Mouse (Mus musculus): Measurements from ENCODE around the gene Hspa1l. TPM values are rescaled to one million over a fixed set of nuclear protein-coding genes. Genes with fewer than 3 reads are reported as not detected.
"Not testable (repeated sequence)": the region's sequence is repeated elsewhere in the genome, so short reads cannot be mapped to it uniquely, and the experiment has no call there.

The Hspa1l gene
- polyA plus RNA-seq (2015; fragmentation: Nextera tagmentation; extraction: Ambion mirVana) = 0.49 and 0.81 TPM in 2 replicates

- H3K9ac ChIP-seq = peak within 1 kb of the TSS; percentile 55
- peak within 1 kb of the TSS; percentile 51 for H3K4me3 ChIP-seq
- under 1% methylated on average over 32 of the region's 33 CpGs for WGBS
- H3K36me3 ChIP-seq, H3K27ac ChIP-seq, H3K9me3 ChIP-seq, H3K4me1 ChIP-seq: not testable (repeated sequence)
- ATAC-seq (ENCODE audit: low FRiP score, low read depth) = peak; percentile 93
- H3K27me3 ChIP-seq = peaks cover 35% of the 10 kb centered on the region
- H3K4me2 ChIP-seq (replicated peaks) = peak within 1 kb of the TSS; percentile 81
These were observed at the start of gene Hspa1l, which contains the start of gene Hspa1a for GRCm38 (mm10) chr17:34972069-34972749. TSS of gene Hspa1l (plus strand) at chr17:34972703. TSS of gene Hspa1a (minus strand) at chr17:34972156.

GRCm38 (mm10) chr17:34922939-34923338, 49.6 kb upstream of the Hspa1l start:
- H3K27ac ChIP-seq = no peak overlapping the region
- H3K36me3 ChIP-seq = no peaks in the 10 kb centered on the region
- H3K4me1 ChIP-seq = no peaks in the 10 kb centered on the region
- H3K27me3 ChIP-seq = no peaks in the 10 kb centered on the region
- no peaks in the 10 kb centered on the region for H3K9me3 ChIP-seq
- no peak overlapping the region for H3K4me3 ChIP-seq
- 46% methylated on average over 6 of the region's 6 CpGs for WGBS
- H3K4me2 ChIP-seq (replicated peaks) = no peak overlapping the region
- no peak for ATAC-seq (ENCODE audit: low FRiP score, low read depth)
- H3K9ac ChIP-seq = no peak overlapping the region

GRCm38 (mm10) chr17:34924258-34924657, 48.2 kb upstream of the Hspa1l start:
- no peak overlapping the region for H3K9ac ChIP-seq
- 67% methylated on average over 4 of the region's 5 CpGs for WGBS
- ATAC-seq (ENCODE audit: low FRiP score, low read depth) = no peak
- H3K4me1 ChIP-seq = no peaks in the 10 kb centered on the region
- no peak overlapping the region for H3K4me2 ChIP-seq (replicated peaks)
- no peak overlapping the region for H3K27ac ChIP-seq
- H3K27me3 ChIP-seq = no peaks in the 10 kb centered on the region
- no peaks in the 10 kb centered on the region for H3K36me3 ChIP-seq
- H3K9me3 ChIP-seq = no peaks in the 10 kb centered on the region
- no peak overlapping the region for H3K4me3 ChIP-seq

- no peaks in the 10 kb centered on the region for H3K27me3 ChIP-seq
- WGBS = 84% methylated on average over 18 of the region's 18 CpGs
These were observed 45.0 kb upstream of the Hspa1l start for GRCm38 (mm10) chr17:34927306-34928019.

GRCm38 (mm10) chr17:34928841-34929240, 43.7 kb upstream of the Hspa1l start:
- no peaks in the 10 kb centered on the region for H3K9me3 ChIP-seq
- no peak overlapping the region for H3K4me2 ChIP-seq (replicated peaks)
- H3K9ac ChIP-seq = no peak overlapping the region
- WGBS = 68% methylated on average over 4 of the region's 4 CpGs
- no peak for ATAC-seq (ENCODE audit: low FRiP score, low read depth)
- H3K27me3 ChIP-seq = no peaks in the 10 kb centered on the region
- H3K27ac ChIP-seq = no peak overlapping the region
- peaks cover 3% of the 10 kb centered on the region; the same call in 1 of the 2 replicates for H3K36me3 ChIP-seq
- no peak overlapping the region for H3K4me3 ChIP-seq
- H3K4me1 ChIP-seq = peaks cover 11% of the 10 kb centered on the region

More at GRCm38 (mm10) chr17:34927306-34928019, 45.0 kb upstream of the Hspa1l start:
- Histone ChIP-seq H3K4me3 (no peak overlapping the region), H3K27ac (no peak overlapping the region), H3K4me1 (peaks cover 10% of the 10 kb centered on the region), H3K36me3 (no peaks in the 10 kb centered on the region), H3K9me3 (no peaks in the 10 kb centered on the region), H3K9ac (no peak overlapping the region), H3K4me2 (replicated peaks) (no peak overlapping the region)
- no peak for ATAC-seq (ENCODE audit: low FRiP score, low read depth)

GRCm38 (mm10) chr17:34931061-34931734, 41.3 kb upstream of the Hspa1l start, which contains the start of gene Neu1:
TSS of gene Neu1 (plus strand) at chr17:34931253.
- Histone ChIP-seq H3K9me3 (no peaks in the 10 kb centered on the region), H3K4me1 (peaks cover 11% of the 10 kb centered on the region), H3K4me3 (peak within 1 kb of the TSS; percentile 77), H3K27ac (no peak within 1 kb of the TSS), H3K27me3 (no peaks in the 10 kb centered on the region), H3K9ac (peak within 1 kb of the TSS; percentile 84), H3K36me3 (peaks cover 18% of the 10 kb centered on the region), H3K4me2 (replicated peaks) (peak within 1 kb of the TSS; percentile 99)
- peak; percentile 97 for ATAC-seq (ENCODE audit: low FRiP score, low read depth)
- under 1% methylated on average over 38 of the region's 38 CpGs for WGBS

- Histone ChIP-seq H3K9ac (peak overlapping the region; percentile 84), H3K4me1 (peaks cover 11% of the 10 kb centered on the region), H3K4me3 (peak overlapping the region; percentile 77), H3K27ac (no peak overlapping the region), H3K9me3 (no peaks in the 10 kb centered on the region), H3K27me3 (no peaks in the 10 kb centered on the region), H3K36me3 (peaks cover 18% of the 10 kb centered on the region), H3K4me2 (replicated peaks) (peak overlapping the region; percentile 99)
- 12% methylated on average over 14 of the region's 14 CpGs for WGBS
- no peak for ATAC-seq (ENCODE audit: low FRiP score, low read depth)
These were observed 40.8 kb upstream of the Hspa1l start for GRCm38 (mm10) chr17:34931735-34932098.

- H3K36me3 ChIP-seq = peaks cover 18% of the 10 kb centered on the region
- peak overlapping the region; percentile 84 for H3K9ac ChIP-seq
- H3K27me3 ChIP-seq = no peaks in the 10 kb centered on the region
- H3K4me1 ChIP-seq = peaks cover 11% of the 10 kb centered on the region
- 83% methylated on average over 8 of the region's 8 CpGs for WGBS
- ATAC-seq (ENCODE audit: low FRiP score, low read depth) = no peak
- peak overlapping the region; percentile 77 for H3K4me3 ChIP-seq
- no peak overlapping the region for H3K27ac ChIP-seq
- no peaks in the 10 kb centered on the region for H3K9me3 ChIP-seq
- H3K4me2 ChIP-seq (replicated peaks) = peak overlapping the region; percentile 99
These were observed 40.2 kb upstream of the Hspa1l start for GRCm38 (mm10) chr17:34932287-34932686.

GRCm38 (mm10) chr17:34934031-34934430, 38.5 kb upstream of the Hspa1l start:
- no peak for ATAC-seq (ENCODE audit: low FRiP score, low read depth)
- WGBS = 69% methylated on average over 24 of the region's 24 CpGs
- H3K4me2 ChIP-seq (replicated peaks) = no peak overlapping the region
- no peak overlapping the region for H3K27ac ChIP-seq
- H3K36me3 ChIP-seq = peaks cover 18% of the 10 kb centered on the region
- H3K4me3 ChIP-seq = no peak overlapping the region
- peaks cover 11% of the 10 kb centered on the region for H3K4me1 ChIP-seq
- no peaks in the 10 kb centered on the region for H3K9me3 ChIP-seq
- H3K27me3 ChIP-seq = no peaks in the 10 kb centered on the region
- H3K9ac ChIP-seq = no peak overlapping the region; the same call in 1 of the 2 replicates

GRCm38 (mm10) chr17:34934830-34935229, 37.7 kb upstream of the Hspa1l start:
- Histone ChIP-seq H3K4me2 (replicated peaks) (no peak overlapping the region), H3K4me1 (peaks cover 11% of the 10 kb centered on the region), H3K9me3 (no peaks in the 10 kb centered on the region), H3K9ac (peak overlapping the region; percentile 36; the same call in 1 of the 2 replicates), H3K27ac (no peak overlapping the region), H3K27me3 (no peaks in the 10 kb centered on the region), H3K4me3 (no peak overlapping the region), H3K36me3 (peaks cover 18% of the 10 kb centered on the region)
- WGBS = 49% methylated on average over 8 of the region's 8 CpGs
- no peak for ATAC-seq (ENCODE audit: low FRiP score, low read depth)

- Histone ChIP-seq H3K9me3 (no peaks in the 10 kb centered on the region), H3K27ac (no peak overlapping the region), H3K9ac (no peak overlapping the region), H3K4me1 (peaks cover 9% of the 10 kb centered on the region), H3K36me3 (peaks cover 18% of the 10 kb centered on the region), H3K4me2 (replicated peaks) (no peak overlapping the region), H3K27me3 (no peaks in the 10 kb centered on the region), H3K4me3 (no peak overlapping the region)
- ATAC-seq (ENCODE audit: low FRiP score, low read depth) = no peak
- 86% methylated on average over 6 of the region's 6 CpGs for WGBS
These were observed 34.5 kb upstream of the Hspa1l start for GRCm38 (mm10) chr17:34937960-34938505.

Measured in limb, embryonic 13.5 days (tissue).